Mouse (Mus musculus) limb, embryonic 15.5 days (tissue): ENCODE measurements around the gene Mfsd4a. TPM values are rescaled to one million over a fixed set of nuclear protein-coding genes. Genes with fewer than 3 reads are reported as not detected.

Source experiments
- ATAC-seq: fragments of 200-750 bp; cut with Nextera tagmentation; 2 replicates; pipeline ENCODE4 v1.8.0; 2017; ENCODE audit warnings: low read depth, moderate TSS enrichment; ENCODE audit not compliant: insufficient number of reproducible peaks, low FRiP score, low TSS enrichment
- H3K27ac ChIP-seq: fragments of 300-500 bp; sonication (generic); 2 replicates; pipeline ENCODE4 v1.5.1; 2015; ENCODE audit warnings: moderate library complexity, mild to moderate bottlenecking, inconsistent platforms
- H3K27me3 ChIP-seq: fragments of 300-500 bp; sonication (generic); 2 replicates; pipeline ENCODE4 v1.6.1; 2015; ENCODE audit warnings: inconsistent platforms
- H3K36me3 ChIP-seq: fragments of 300-500 bp; sonication (generic); 2 replicates; pipeline ENCODE4 v1.6.1; 2015; ENCODE audit warnings: inconsistent platforms
- H3K4me1 ChIP-seq: fragments of 300-500 bp; sonication (generic); 2 replicates; pipeline ENCODE4 v1.6.1; 2015; ENCODE audit warnings: inconsistent platforms
- H3K4me2 ChIP-seq: fragments of 300-500 bp; sonication (generic); 2 replicates; pipeline ENCODE4 v1.6.1; 2015; ENCODE audit warnings: mild to moderate bottlenecking, inconsistent platforms
- H3K4me3 ChIP-seq: fragments of 300-500 bp; sonication (generic); 2 replicates; pipeline ENCODE4 v1.5.1; 2015; ENCODE audit warnings: mild to moderate bottlenecking, inconsistent platforms
- H3K9ac ChIP-seq: fragments of 300-500 bp; sonication (generic); 2 replicates; pipeline ENCODE4 v1.6.1; 2015; ENCODE audit warnings: inconsistent platforms
- H3K9me3 ChIP-seq: fragments of 300-500 bp; sonication (generic); 2 replicates; pipeline ENCODE4 v1.6.1; 2016; ENCODE audit warnings: inconsistent platforms
- WGBS: fragments of 180-500 bp; shearing (Covaris S2); methylation state at CpG from one replicate; pipeline ENCODE4 v1.1.7; 2015; 5-methylcytosine and 5-hydroxymethylcytosine counted together
- polyA plus RNA-seq: library from polyadenylated mRNA; unstranded; fragments of >200 nt; fragmentation: Nextera tagmentation; extraction: Ambion mirVana; gene quantifications from 2 replicates; pipeline ENCODE4 v1.2.1, GENCODE M21; 2015

The Mfsd4a gene
- polyA plus RNA-seq, 1 experiment from 2014 or later, result 14.7 TPM

DNA sequence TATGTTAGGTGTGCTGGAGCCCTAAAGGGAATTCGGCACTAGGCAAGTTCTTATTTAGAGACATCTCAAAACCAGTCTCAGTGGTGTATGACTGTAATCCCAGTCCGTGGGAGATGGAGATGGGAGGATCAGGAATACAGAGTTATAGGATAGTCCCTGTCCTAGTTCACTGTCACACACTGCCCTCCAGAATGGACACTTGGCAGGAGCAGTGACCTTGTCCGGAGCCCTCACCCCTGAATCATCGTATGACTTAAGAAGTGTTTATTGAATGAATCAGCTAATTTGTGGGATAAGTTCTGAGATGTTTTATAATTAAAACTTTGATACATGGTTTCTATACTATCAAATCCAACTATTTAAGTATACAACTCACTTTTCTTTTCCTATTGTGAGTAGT lies 4.8 kb downstream of the Mfsd4a start:
- H3K27me3 ChIP-seq, result peaks cover 34% of the 10 kb centered on the region
- ATAC-seq, result no peak
- H3K27ac ChIP-seq, result no peak overlapping the region
- H3K4me1 ChIP-seq, result peaks cover 10% of the 10 kb centered on the region
- H3K4me2 ChIP-seq, result no peak overlapping the region
- WGBS, result 84% methylated on average over 4 of the region's 4 CpGs
- H3K4me3 ChIP-seq, result no peak overlapping the region
- no peaks in the 10 kb centered on the region for H3K36me3 ChIP-seq
- no peaks in the 10 kb centered on the region for H3K9me3 ChIP-seq
- no peak overlapping the region for H3K9ac ChIP-seq

DNA sequence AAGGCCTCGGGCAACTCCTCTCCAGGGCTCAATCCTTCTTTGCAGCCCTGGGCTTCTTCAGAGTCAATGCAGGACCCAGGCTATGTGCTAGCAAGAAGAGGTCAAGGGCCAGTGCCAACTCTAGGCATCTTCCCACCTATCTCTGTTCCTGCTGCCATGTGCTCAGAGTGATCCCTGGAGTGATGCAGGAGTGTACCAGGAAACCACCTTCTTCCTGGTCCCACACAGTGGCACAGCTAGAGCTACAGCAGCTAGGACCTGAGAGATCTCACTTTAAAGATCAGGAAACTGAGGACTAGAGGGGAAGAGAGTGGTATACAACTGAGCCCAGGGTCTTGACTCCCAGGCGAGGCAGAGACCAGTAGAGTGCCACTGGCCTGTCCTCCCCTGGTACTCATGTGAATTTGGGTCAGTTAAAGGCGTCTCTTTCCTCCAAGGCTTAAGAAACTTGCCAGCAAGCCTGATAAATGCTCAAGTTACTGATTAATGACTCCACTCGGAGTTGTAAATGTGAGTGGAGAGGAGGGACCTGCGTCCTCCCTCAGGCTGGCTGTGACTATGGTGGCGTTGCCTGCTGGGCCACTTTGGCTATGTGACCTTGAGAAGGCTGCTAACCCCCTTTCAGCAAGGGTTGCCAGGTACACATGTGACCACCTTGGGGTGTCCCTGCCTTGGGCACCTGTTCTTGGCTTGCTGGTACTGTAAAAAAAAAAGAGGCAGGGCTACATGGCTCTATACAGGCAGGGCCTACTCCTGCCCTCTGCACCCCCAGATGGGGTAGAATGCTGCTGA lies 5.9 kb downstream of the Mfsd4a start:
- 43% methylated on average over 6 of the region's 6 CpGs for WGBS
- Histone ChIP-seq H3K36me3 (no peaks in the 10 kb centered on the region), H3K9me3 (no peaks in the 10 kb centered on the region), H3K4me3 (no peak overlapping the region), H3K4me2 (no peak overlapping the region), H3K27ac (no peak overlapping the region), H3K27me3 (peaks cover 22% of the 10 kb centered on the region), H3K4me1 (no peaks in the 10 kb centered on the region), H3K9ac (no peak overlapping the region)
- ATAC-seq, result no peak

- 48% methylated on average over 7 of the region's 7 CpGs for WGBS
- H3K4me2 ChIP-seq, result no peak overlapping the region
Measured at GRCm38 (mm10) chr1:132060036-132060769, 7.7 kb downstream of the Mfsd4a start.

DNA sequence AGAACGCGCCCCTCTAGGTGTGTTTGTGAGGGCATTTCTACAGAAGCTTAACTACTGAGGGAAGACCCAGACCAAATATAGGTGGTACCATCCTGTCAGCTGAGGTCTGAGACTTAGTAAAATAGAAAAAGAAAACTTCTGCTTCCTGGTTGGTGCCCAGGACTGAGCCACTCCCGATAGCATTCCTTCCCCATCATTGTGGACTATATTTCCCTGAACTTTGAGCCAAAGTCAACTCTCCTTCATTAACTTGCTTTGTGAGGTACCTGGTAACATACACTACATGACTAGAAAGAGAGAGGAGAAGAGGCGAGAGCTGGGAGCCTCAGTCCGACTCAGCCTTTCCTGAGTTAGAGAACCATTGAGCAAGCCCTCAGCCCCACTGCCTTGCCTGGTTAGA lies 9.3 kb downstream of the Mfsd4a start:
- no peak for ATAC-seq

More at GRCm38 (mm10) chr1:132060036-132060769, 7.7 kb downstream of the Mfsd4a start:
- Histone ChIP-seq H3K9me3 (no peaks in the 10 kb centered on the region), H3K27ac (no peak overlapping the region), H3K4me1 (peaks cover 4% of the 10 kb centered on the region; the same call in 1 of the 2 replicates), H3K27me3 (0 out of 2 replicates have a peak, but pooled peaks cover 5% of the 10 kb centered on the region), H3K9ac (no peak overlapping the region), H3K4me3 (no peak overlapping the region), H3K36me3 (no peaks in the 10 kb centered on the region)
- no peak for ATAC-seq

GRCm38 (mm10) chr1:132055054-132055664 lies 12.7 kb downstream of the Mfsd4a start:
- Histone ChIP-seq H3K4me3 (no peak overlapping the region), H3K27me3 (no peaks in the 10 kb centered on the region), H3K9ac (no peak overlapping the region), H3K4me1 (peaks cover 4% of the 10 kb centered on the region; the same call in 1 of the 2 replicates), H3K4me2 (no peak overlapping the region), H3K27ac (no peak overlapping the region), H3K36me3 (no peaks in the 10 kb centered on the region), H3K9me3 (no peaks in the 10 kb centered on the region)
- ATAC-seq, result no peak
- 74% methylated on average over 7 of the region's 7 CpGs for WGBS

More for the DNA sequence above, 9.3 kb downstream of the Mfsd4a start:
- no peaks in the 10 kb centered on the region for H3K27me3 ChIP-seq
- H3K27ac ChIP-seq, result no peak overlapping the region
- no peaks in the 10 kb centered on the region for H3K9me3 ChIP-seq
- H3K36me3 ChIP-seq, result no peaks in the 10 kb centered on the region
- no peak overlapping the region for H3K9ac ChIP-seq
- H3K4me3 ChIP-seq, result no peak overlapping the region
- WGBS, result 88% methylated on average over 5 of the region's 5 CpGs
- H3K4me1 ChIP-seq, result peaks cover 4% of the 10 kb centered on the region; the same call in 1 of the 2 replicates
- no peak overlapping the region for H3K4me2 ChIP-seq

DNA sequence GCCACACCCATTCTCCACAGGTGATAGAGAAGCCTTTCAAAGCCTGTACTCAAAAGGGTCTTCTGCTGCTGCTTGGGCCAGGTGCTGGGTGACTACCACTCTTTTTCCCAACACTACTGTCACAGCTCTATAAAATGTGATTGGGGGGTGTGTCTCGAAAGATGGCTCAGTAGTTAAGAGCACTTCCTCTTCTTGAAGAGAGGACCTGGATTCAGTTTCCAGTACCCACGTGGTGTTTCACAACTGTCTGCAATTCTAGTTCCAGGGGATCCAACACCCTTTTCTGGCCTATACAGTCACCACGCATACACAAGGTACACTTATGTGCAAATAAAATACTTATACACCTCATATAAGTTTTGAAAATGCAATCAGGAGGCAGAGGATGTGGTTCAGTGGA lies 13.5 kb downstream of the Mfsd4a start:
- Histone ChIP-seq H3K27ac (no peak overlapping the region), H3K9ac (no peak overlapping the region), H3K27me3 (no peaks in the 10 kb centered on the region), H3K36me3 (no peaks in the 10 kb centered on the region), H3K4me2 (no peak overlapping the region), H3K4me3 (no peak overlapping the region), H3K4me1 (peaks cover 4% of the 10 kb centered on the region; the same call in 1 of the 2 replicates), H3K9me3 (no peaks in the 10 kb centered on the region)
- no peak for ATAC-seq
- 68% methylated on average over 3 of the region's 3 CpGs for WGBS

DNA sequence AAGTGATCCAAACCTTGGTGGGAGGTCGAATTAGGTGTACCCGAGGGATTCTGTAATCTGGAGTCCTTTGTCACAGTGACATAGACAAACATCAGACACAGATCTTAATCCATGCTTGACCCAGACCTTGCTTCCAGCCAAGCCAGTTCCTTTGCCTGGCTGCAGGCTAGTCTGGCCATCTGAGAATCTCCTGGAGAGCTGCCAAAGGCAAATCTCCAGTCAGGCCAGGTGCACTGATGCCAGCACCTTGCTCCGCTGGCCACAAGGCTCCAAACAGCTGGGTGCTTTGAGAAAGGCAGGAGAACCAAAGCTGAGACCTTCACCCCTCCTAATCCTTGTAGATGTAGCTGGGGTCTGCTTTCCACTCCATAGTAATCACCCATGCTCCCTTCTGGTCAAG lies 16.1 kb downstream of the Mfsd4a start:
- Histone ChIP-seq H3K9me3 (no peaks in the 10 kb centered on the region), H3K4me1 (peaks cover 4% of the 10 kb centered on the region; the same call in 1 of the 2 replicates), H3K36me3 (no peaks in the 10 kb centered on the region), H3K4me3 (no peak overlapping the region), H3K9ac (no peak overlapping the region), H3K27me3 (no peaks in the 10 kb centered on the region), H3K27ac (no peak overlapping the region), H3K4me2 (no peak overlapping the region)
- ATAC-seq, result no peak
- 75% methylated on average over 3 of the region's 3 CpGs for WGBS

DNA sequence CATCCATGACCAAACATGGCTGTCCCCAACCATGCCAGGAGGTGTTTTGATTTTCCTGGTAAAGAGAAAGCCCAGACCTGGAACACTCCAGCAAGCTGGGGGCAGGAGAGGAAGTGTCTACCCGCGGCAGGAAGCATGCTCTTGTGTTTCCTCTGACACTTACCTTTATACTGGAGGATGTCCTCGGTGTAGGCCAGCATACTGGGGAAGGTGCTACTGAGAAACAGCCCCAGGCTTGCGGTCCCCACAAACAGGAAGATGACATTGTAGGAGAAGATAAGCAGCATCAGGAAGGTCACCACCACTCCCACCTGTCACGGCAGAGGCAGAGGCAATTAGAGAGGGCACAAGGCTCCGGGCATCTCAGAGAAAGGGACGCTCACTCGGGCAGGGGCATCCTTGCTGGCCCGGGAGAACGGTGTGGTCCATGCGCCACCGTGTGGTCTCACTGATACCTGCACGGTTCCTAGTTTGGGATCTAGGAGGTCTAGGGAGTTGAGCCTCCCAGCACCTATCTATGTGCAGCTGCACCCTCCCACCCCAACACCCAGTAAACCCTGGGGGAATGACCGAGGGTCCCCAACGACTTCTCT lies 21.6 kb downstream of the Mfsd4a start:
- Histone ChIP-seq H3K27ac (no peak overlapping the region), H3K4me3 (no peak overlapping the region)

GRCm38 (mm10) chr1:132043759-132044158 lies 24.1 kb downstream of the Mfsd4a start:
- H3K4me2 ChIP-seq, result no peak overlapping the region
- no peaks in the 10 kb centered on the region for H3K27me3 ChIP-seq
- H3K9ac ChIP-seq, result no peak overlapping the region
- ATAC-seq, result no peak
- no peak overlapping the region for H3K27ac ChIP-seq
- 0 out of 2 replicates have a peak, but pooled peaks cover 12% of the 10 kb centered on the region for H3K4me1 ChIP-seq
- no peak overlapping the region for H3K4me3 ChIP-seq
- no peaks in the 10 kb centered on the region for H3K9me3 ChIP-seq
- no peaks in the 10 kb centered on the region for H3K36me3 ChIP-seq
- WGBS, result 72% methylated on average over 4 of the region's 4 CpGs

More for the DNA sequence above, 21.6 kb downstream of the Mfsd4a start:
- no peaks in the 10 kb centered on the region for H3K36me3 ChIP-seq
- WGBS, result 25% methylated on average over 15 of the region's 15 CpGs
- H3K4me2 ChIP-seq, result no peak overlapping the region
- no peak overlapping the region for H3K9ac ChIP-seq
- H3K9me3 ChIP-seq, result no peaks in the 10 kb centered on the region
- no peaks in the 10 kb centered on the region for H3K27me3 ChIP-seq
- ATAC-seq, result no peak
- no peaks in the 10 kb centered on the region for H3K4me1 ChIP-seq

GRCm38 (mm10) chr1:132040201-132040621 lies 27.7 kb downstream of the Mfsd4a start:
- Histone ChIP-seq H3K4me2 (no peak overlapping the region), H3K27me3 (no peaks in the 10 kb centered on the region), H3K9ac (no peak overlapping the region), H3K9me3 (no peaks in the 10 kb centered on the region), H3K36me3 (peaks cover 3% of the 10 kb centered on the region; the same call in 1 of the 2 replicates), H3K4me1 (0 out of 2 replicates have a peak, but pooled peaks cover 12% of the 10 kb centered on the region), H3K4me3 (no peak overlapping the region), H3K27ac (peak overlapping the region; percentile 51; the same call in 1 of the 2 replicates)
- 53% methylated on average over 9 of the region's 9 CpGs for WGBS
- ATAC-seq, result no peak

DNA sequence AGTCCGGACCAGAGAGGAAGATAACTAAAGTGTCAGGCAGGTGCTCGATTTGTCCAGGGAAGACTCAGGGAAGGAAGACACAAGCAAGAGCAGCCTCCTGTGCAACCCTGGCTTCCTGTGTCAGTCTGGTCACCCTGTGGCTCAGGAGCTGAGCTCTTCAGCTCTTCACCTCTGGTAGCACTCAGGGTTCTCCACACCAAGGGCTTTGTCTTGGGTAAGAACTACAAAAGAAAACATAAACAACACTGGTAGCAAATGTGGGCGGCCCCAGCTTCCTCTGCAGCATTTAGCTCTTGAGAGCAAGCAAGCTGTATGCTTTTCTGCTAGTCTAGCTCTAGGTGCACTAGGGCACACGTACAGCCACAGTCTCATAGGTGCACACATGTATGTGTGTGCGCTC lies 29.1 kb downstream of the Mfsd4a start:
- H3K9ac ChIP-seq, result no peak overlapping the region
- no peak overlapping the region for H3K27ac ChIP-seq
- H3K4me3 ChIP-seq, result no peak overlapping the region
- H3K27me3 ChIP-seq, result no peaks in the 10 kb centered on the region
- H3K4me1 ChIP-seq, result 0 out of 2 replicates have a peak, but pooled peaks cover 12% of the 10 kb centered on the region
- ATAC-seq, result no peak
- H3K4me2 ChIP-seq, result no peak overlapping the region
- WGBS, result 85% methylated on average over 5 of the region's 5 CpGs
- H3K9me3 ChIP-seq, result no peaks in the 10 kb centered on the region
- peaks cover 14% of the 10 kb centered on the region; the same call in 1 of the 2 replicates for H3K36me3 ChIP-seq
